Mouse (Mus musculus): ENCODE results near the gene Cldn14. TPM values are rescaled to one million over a fixed set of nuclear protein-coding genes. Genes with fewer than 3 reads are reported as not detected.

The Cldn14 gene
- total RNA-seq, 1 experiment = 0.36 TPM

- Histone ChIP-seq H3K4me3 (ENCODE audit: insufficient read depth in 1 of 2, low read depth in 1 of 2, low read length in 2 of 2, poor library complexity in 1 of 2, severe bottlenecking in 1 of 2) (no peak overlapping the region), H3K36me3 (ENCODE audit: control insufficient read depth, insufficient read depth, low read length, poor library complexity, severe bottlenecking) (peaks cover 55% of the 10 kb centered on the region), H3K9ac (ENCODE audit: insufficient read depth, low read depth, low read length, poor library complexity, severe bottlenecking) (no peak overlapping the region), H3K9me3 (ENCODE audit: control insufficient read depth, insufficient read depth, low read depth, low read length) (no peaks in the 10 kb centered on the region), H3K27ac (ENCODE audit: insufficient read depth, low read depth, low read length, poor library complexity, severe bottlenecking) (no peak overlapping the region), H3K4me1 (ENCODE audit: control insufficient read depth in 2 of 2, insufficient read depth in 2 of 2, low read length in 2 of 2, poor library complexity in 1 of 2) (no peaks in the 10 kb centered on the region; a peak in 1 of 4 replicates)
- no peak for DNase-seq (ENCODE audit: low read depth, low spot score)
- TF ChIP-seq CHD2 (IDR thresholded peaks at IDR 0.05; ENCODE audit: low read depth, low read length) = no peak
- in situ Hi-C loops (cut with MboI; ENCODE audit: low sequenced_read_pairs in 2 of 2, unreplicated experiment in 2 of 2) = no loop called here
Observed at GRCm38 (mm10) chr16:93874841-93875240, 133.8 kb downstream of the Cldn14 start.

Other genes with a start within 250 kb of the Cldn14 start
- gene Morc3, start 176.7 kb downstream of the Cldn14 start, total RNA-seq (2012; rRNA removed) = 90.3 and 98.4 TPM in 2 replicates
- gene Chaf1b, start 124.9 kb downstream of the Cldn14 start, total RNA-seq (2012; rRNA removed) = 39.5 and 44.2 TPM in 2 replicates
- 0.13 TPM in 1 of 2 replicates, not detected in the other for gene Sim2, start 76.1 kb upstream of the Cldn14 start, total RNA-seq (2012; rRNA removed)

All from ES-E14 (cell line).